Mouse (Mus musculus): ENCODE measurements around the gene Ost4. TPM values are rescaled to one million over a fixed set of nuclear protein-coding genes. Genes with fewer than 3 reads are reported as not detected.

Gene Ost4
- polyA plus RNA-seq, 1 experiment from 2014 or later, result 432 TPM

DNA sequence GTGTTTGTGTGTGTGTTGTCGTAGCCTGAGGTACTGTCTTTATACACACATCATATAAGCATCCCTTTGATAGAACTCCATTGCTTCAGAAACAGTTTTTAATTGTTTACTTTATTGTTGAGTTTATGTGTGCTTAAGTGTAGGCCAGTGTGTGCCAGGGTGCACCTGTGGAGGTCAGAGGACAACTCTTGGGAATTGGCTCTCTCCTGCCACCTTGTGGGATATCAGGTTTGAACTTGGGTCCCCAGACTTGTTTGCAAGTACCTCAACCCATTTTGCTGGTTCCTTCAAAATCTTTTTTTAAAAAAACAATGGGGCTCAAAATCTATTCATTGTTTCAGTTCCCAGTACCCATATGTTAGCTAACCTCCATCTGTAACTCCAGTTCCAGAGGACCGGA, 35.4 kb upstream of the Ost4 start:
- peaks cover 20% of the 10 kb centered on the region for H3K27me3 ChIP-seq (ENCODE audit: insufficient read depth, poor library complexity, severe bottlenecking)
- no peaks in the 10 kb centered on the region for H3K36me3 ChIP-seq
- no peak overlapping the region for H3K4me3 ChIP-seq
- H3K27ac ChIP-seq, result no peak overlapping the region
- DNase-seq (ENCODE audit: low spot score), result no peak
- 95% methylated on average over 2 of the region's 2 CpGs for WGBS
- peaks cover 9% of the 10 kb centered on the region; the same call in 1 of the 2 replicates for H3K4me1 ChIP-seq
- H3K9me3 ChIP-seq, result no peaks in the 10 kb centered on the region

GRCm38 (mm10) chr5:30934725-30935461, 27.3 kb upstream of the Ost4 start:
- DNase-seq (ENCODE audit: low spot score), result no peak
- no peaks in the 10 kb centered on the region; the same call in 1 of the 2 replicates for H3K27me3 ChIP-seq (ENCODE audit: insufficient read depth, poor library complexity, severe bottlenecking)
- no peak overlapping the region for H3K27ac ChIP-seq
- H3K4me3 ChIP-seq, result no peak overlapping the region
- H3K4me1 ChIP-seq, result peaks cover 5% of the 10 kb centered on the region; the same call in 1 of the 2 replicates
- whole genome bisulfite sequencing, result 88% methylated on average over 5 of the region's 5 CpGs
- no peaks in the 10 kb centered on the region for H3K9me3 ChIP-seq
- no peaks in the 10 kb centered on the region for H3K36me3 ChIP-seq

DNA sequence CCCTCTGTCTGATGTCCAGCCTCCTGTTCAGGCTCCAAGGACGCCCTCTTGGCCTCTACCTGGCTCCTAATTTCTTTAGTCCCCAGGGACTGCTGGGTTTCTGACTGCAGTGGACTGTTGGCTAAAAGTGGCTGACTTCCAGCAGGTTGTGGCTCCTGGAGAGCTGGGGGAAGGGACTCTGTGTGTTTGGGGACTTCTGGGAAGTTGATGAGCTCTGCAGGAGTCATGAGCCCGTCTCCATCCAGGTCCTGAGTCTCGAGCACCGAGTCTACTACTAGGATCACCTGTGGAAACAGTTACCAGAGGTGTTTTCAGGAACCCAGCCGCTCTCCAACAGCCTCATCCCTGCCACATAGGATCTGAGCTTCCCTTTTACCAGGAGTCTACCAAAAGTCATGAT, 26.1 kb upstream of the Ost4 start:
- WGBS, result 70% methylated on average over 5 of the region's 5 CpGs
- Histone ChIP-seq H3K4me1 (peaks cover 5% of the 10 kb centered on the region; the same call in 1 of the 2 replicates), H3K36me3 (no peaks in the 10 kb centered on the region), H3K4me3 (no peak overlapping the region), H3K9me3 (no peaks in the 10 kb centered on the region), H3K27me3 (ENCODE audit: insufficient read depth, poor library complexity, severe bottlenecking) (no peaks in the 10 kb centered on the region; the same call in 1 of the 2 replicates), H3K27ac (no peak overlapping the region)
- no peak for DNase-seq (ENCODE audit: low spot score)

DNA sequence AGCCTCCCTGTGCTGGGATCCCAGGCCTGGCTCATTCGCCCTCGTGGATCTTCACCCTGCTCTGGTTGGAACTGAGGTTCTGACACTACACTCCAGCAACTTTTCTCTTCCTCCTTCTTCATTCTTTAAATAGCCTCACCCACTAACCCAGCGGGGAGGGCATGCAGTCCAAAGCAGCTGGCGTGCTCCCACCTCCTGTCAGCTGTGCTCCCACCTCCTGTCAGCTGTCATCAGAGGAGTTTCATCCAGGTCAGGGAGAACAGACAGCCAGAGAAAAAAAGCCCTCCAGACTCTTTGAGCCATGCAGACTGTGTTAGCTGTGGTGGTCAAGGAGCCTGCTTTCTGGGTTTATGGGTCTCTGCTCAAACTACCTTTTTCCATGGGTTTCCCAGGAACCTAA, 23.8 kb upstream of the Ost4 start:
- Histone ChIP-seq H3K9me3 (no peaks in the 10 kb centered on the region), H3K4me1 (peaks cover 5% of the 10 kb centered on the region; the same call in 1 of the 2 replicates), H3K4me3 (no peak overlapping the region), H3K27me3 (ENCODE audit: insufficient read depth, poor library complexity, severe bottlenecking) (no peaks in the 10 kb centered on the region; the same call in 1 of the 2 replicates), H3K27ac (no peak overlapping the region), H3K36me3 (no peaks in the 10 kb centered on the region)
- 66% methylated on average over 4 of the region's 4 CpGs for WGBS
- DNase-seq (ENCODE audit: low spot score), result no peak

- no peaks in the 10 kb centered on the region; the same call in 1 of the 2 replicates for H3K27me3 ChIP-seq (ENCODE audit: insufficient read depth, poor library complexity, severe bottlenecking)
- no peaks in the 10 kb centered on the region for H3K9me3 ChIP-seq
- H3K36me3 ChIP-seq, result no peaks in the 10 kb centered on the region
- no peak for DNase-seq (ENCODE audit: low spot score)
- no peak overlapping the region for H3K4me3 ChIP-seq
- no peak overlapping the region for H3K27ac ChIP-seq
- peaks cover 5% of the 10 kb centered on the region; the same call in 1 of the 2 replicates for H3K4me1 ChIP-seq
- WGBS, result 78% methylated on average over 6 of the region's 6 CpGs
These were observed 23.3 kb upstream of the Ost4 start for GRCm38 (mm10) chr5:30930846-30931245.

DNA sequence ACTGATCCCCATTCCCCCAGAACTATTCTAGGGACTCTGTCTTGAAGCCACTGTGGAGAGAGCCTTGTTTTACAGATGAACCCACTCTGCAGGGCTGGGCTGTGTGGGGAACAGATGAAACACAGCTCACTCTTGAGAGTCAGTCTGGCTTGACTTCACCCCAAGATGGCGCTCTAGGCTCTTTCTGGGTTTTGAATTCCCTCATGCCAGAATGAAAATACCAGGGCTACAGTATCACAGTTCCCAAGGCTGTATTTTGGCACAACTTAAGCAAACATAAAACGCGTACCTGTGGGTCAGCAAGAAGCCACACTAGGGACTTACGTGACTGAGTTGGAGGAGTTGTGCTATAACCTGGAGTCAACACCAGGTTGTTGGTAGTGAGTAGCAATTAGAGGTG, 22.5 kb upstream of the Ost4 start:
- H3K4me3 ChIP-seq, result no peak overlapping the region
- DNase-seq (ENCODE audit: low spot score), result no peak

DNA sequence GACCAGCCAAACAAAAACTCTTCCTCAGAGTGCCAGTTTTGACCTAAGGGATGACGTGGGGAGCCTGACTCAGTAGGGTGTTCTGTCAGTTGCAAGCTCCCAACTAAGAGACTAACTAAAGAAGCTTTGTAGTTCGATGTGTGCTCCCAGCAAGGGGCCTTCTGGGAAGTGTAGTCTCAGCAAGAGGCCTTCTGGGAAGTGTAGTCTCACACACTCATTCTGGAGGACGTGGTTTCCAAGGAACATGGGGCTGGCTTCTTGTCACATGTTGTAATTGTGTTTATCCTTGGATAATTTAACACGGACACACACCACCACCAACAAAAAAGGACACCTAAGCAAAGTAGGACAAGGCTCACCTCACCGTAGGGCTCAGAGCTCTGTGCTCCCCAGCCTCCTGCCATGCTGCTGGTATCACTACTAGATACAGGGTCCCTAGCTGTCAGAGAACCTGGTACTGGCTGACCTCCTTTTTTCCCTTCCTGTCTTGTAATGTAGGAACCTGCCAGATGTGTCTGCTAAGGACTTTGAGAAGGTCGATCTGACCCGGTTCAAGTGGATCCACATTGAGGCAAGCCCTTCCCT, 20.4 kb upstream of the Ost4 start:
- 34% methylated on average over 7 of the region's 7 CpGs for WGBS
- H3K9me3 ChIP-seq, result no peaks in the 10 kb centered on the region
- no peaks in the 10 kb centered on the region for H3K36me3 ChIP-seq
- H3K27ac ChIP-seq, result no peak overlapping the region
- H3K27me3 ChIP-seq (ENCODE audit: insufficient read depth, poor library complexity, severe bottlenecking), result peaks cover 8% of the 10 kb centered on the region; the same call in 1 of the 2 replicates
- H3K4me1 ChIP-seq, result peaks cover 13% of the 10 kb centered on the region
- no peak for DNase-seq (ENCODE audit: low spot score)
- peak overlapping the region; percentile 42 for H3K4me3 ChIP-seq

More for the DNA sequence above, 22.5 kb upstream of the Ost4 start:
- Histone ChIP-seq H3K36me3 (no peaks in the 10 kb centered on the region), H3K4me1 (peaks cover 5% of the 10 kb centered on the region; the same call in 1 of the 2 replicates), H3K9me3 (no peaks in the 10 kb centered on the region), H3K27me3 (ENCODE audit: insufficient read depth, poor library complexity, severe bottlenecking) (no peaks in the 10 kb centered on the region; the same call in 1 of the 2 replicates), H3K27ac (no peak overlapping the region)
- WGBS, result 51% methylated on average over 4 of the region's 4 CpGs

- DNase-seq (ENCODE audit: low spot score), result no peak
- H3K4me3 ChIP-seq, result no peak overlapping the region
- H3K4me1 ChIP-seq, result peaks cover 32% of the 10 kb centered on the region
- 86% methylated on average over 2 of the region's 2 CpGs for whole genome bisulfite sequencing
- no peaks in the 10 kb centered on the region for H3K36me3 ChIP-seq
- peaks cover 8% of the 10 kb centered on the region; the same call in 1 of the 2 replicates for H3K27me3 ChIP-seq (ENCODE audit: insufficient read depth, poor library complexity, severe bottlenecking)
- H3K27ac ChIP-seq, result no peak overlapping the region
- no peaks in the 10 kb centered on the region for H3K9me3 ChIP-seq
These were observed 18.5 kb upstream of the Ost4 start for GRCm38 (mm10) chr5:30926073-30926472.

- H3K9me3 ChIP-seq, result no peaks in the 10 kb centered on the region
- WGBS, result 84% methylated on average over 5 of the region's 5 CpGs
These were observed 17.6 kb upstream of the Ost4 start for GRCm38 (mm10) chr5:30925217-30925616.

GRCm38 (mm10) chr5:30924614-30925013, 17.0 kb upstream of the Ost4 start:
- WGBS, result 77% methylated on average over 8 of the region's 8 CpGs
- H3K9me3 ChIP-seq, result no peaks in the 10 kb centered on the region

More at GRCm38 (mm10) chr5:30925217-30925616, 17.6 kb upstream of the Ost4 start:
- H3K4me3 ChIP-seq, result no peak overlapping the region
- H3K27ac ChIP-seq, result no peak overlapping the region
- H3K27me3 ChIP-seq (ENCODE audit: insufficient read depth, poor library complexity, severe bottlenecking), result peaks cover 8% of the 10 kb centered on the region; the same call in 1 of the 2 replicates
- H3K4me1 ChIP-seq, result peaks cover 37% of the 10 kb centered on the region
- H3K36me3 ChIP-seq, result peaks cover 8% of the 10 kb centered on the region
- no peak for DNase-seq (ENCODE audit: low spot score)

GRCm38 (mm10) chr5:30923119-30923518, 15.5 kb upstream of the Ost4 start:
- H3K9me3 ChIP-seq, result no peaks in the 10 kb centered on the region
- H3K4me1 ChIP-seq, result peaks cover 43% of the 10 kb centered on the region
- peaks cover 29% of the 10 kb centered on the region for H3K36me3 ChIP-seq
- H3K27ac ChIP-seq, result peak overlapping the region; percentile 88; the same call in 1 of the 2 replicates
- peaks cover 8% of the 10 kb centered on the region; the same call in 1 of the 2 replicates for H3K27me3 ChIP-seq (ENCODE audit: insufficient read depth, poor library complexity, severe bottlenecking)
- 76% methylated on average over 6 of the region's 6 CpGs for WGBS
- DNase-seq (ENCODE audit: low spot score), result no peak
- H3K4me3 ChIP-seq, result peak overlapping the region; percentile 67; the same call in 1 of the 2 replicates

More at GRCm38 (mm10) chr5:30924614-30925013, 17.0 kb upstream of the Ost4 start:
- H3K4me1 ChIP-seq, result peaks cover 36% of the 10 kb centered on the region
- peaks cover 8% of the 10 kb centered on the region; the same call in 1 of the 2 replicates for H3K27me3 ChIP-seq (ENCODE audit: insufficient read depth, poor library complexity, severe bottlenecking)
- no peak for DNase-seq (ENCODE audit: low spot score)
- no peak overlapping the region for H3K27ac ChIP-seq
- no peak overlapping the region for H3K4me3 ChIP-seq
- peaks cover 14% of the 10 kb centered on the region for H3K36me3 ChIP-seq

GRCm38 (mm10) chr5:30922581-30923041, 15.0 kb upstream of the Ost4 start:
- WGBS, result 36% methylated on average over 10 of the region's 10 CpGs
- Histone ChIP-seq H3K4me1 (peaks cover 48% of the 10 kb centered on the region), H3K36me3 (peaks cover 34% of the 10 kb centered on the region), H3K27me3 (ENCODE audit: insufficient read depth, poor library complexity, severe bottlenecking) (peaks cover 8% of the 10 kb centered on the region; the same call in 1 of the 2 replicates), H3K27ac (peak overlapping the region; percentile 88; the same call in 1 of the 2 replicates), H3K4me3 (peak overlapping the region; percentile 67), H3K9me3 (no peaks in the 10 kb centered on the region)
- DNase-seq (ENCODE audit: low spot score), result no peak
